Mouse (Mus musculus) megakaryocyte-erythroid progenitor cell, adult 5-6 weeks (primary cell): ENCODE measurements around the gene Iqce. TPM values are rescaled to one million over a fixed set of nuclear protein-coding genes. Genes with fewer than 3 reads are reported as not detected.
A peak's percentile ranks its signal among the peaks of the same experiment; 100 is the strongest.

ENCODE experiments used
- ATAC-seq: replicated peaks from 2 replicates; pipeline ENCODE4 v1.8.0; 2016; ENCODE audit warnings: mild to moderate bottlenecking, inconsistent platforms; ENCODE audit not compliant: severe bottlenecking, poor library complexity, low FRiP score, low TSS enrichment
- total RNA-seq, 2 experiments: library from RNA; stranded (forward) in 1 of 2; stranded (reverse) in 1 of 2; fragments of 200-1000, 215-1000 nt in 1 of 2; fragments of >200 nt in 1 of 2; fragmentation: Nextera tagmentation in 1 of 2; gene quantifications; 2 replicates each; pipeline ENCODE4 v1.2.3; 2014 to 2017

The Iqce gene
- total RNA-seq, 2 experiments from 2014 or later, result 5.6 to 24.6 TPM

GRCm38 (mm10) chr5:140644263-140644662 is 57.9 kb downstream of the Iqce start:
- no peak for ATAC-seq

- ATAC-seq, result no peak
These were observed 60.1 kb downstream of the Iqce start for GRCm38 (mm10) chr5:140642076-140642475.

DNA sequence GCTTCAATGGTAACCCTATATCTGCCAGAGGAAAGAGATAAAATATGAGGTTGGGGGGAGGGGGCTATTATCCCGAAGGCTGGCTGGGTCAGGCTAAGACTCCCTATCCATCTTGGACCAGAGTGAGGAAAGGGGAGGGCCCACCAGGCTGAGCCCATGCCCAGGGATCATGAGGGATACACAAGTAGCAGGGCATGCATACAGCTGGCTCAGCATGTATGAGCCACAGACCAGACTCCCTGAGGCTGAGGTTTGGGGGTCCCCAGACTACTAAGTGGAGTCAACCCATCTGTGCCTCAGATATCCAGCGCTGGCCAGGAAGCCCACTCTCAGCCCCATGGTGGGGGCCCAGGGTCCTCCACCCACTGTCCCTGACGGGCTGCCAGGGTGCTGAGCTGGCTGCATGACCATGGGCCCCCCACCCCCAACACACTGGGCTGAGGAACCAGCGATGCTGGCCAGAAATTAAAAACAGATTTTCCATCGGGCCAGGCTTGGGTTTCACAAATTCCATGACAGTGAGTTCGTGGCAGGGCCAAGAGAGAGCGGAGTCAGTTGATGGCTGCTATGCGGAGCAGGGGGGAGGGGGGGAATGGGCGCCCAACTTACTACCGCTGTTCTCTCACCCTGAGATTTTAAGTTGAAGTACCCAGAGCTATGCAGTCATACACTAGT is 60.8 kb downstream of the Iqce start:
- ATAC-seq, result no peak

GRCm38 (mm10) chr5:140640812-140641211 is 61.4 kb downstream of the Iqce start:
- ATAC-seq, result no peak

- no peak for ATAC-seq
These were observed 62.3 kb downstream of the Iqce start for GRCm38 (mm10) chr5:140639871-140640270.

- ATAC-seq, result no peak
These were observed 62.9 kb downstream of the Iqce start for GRCm38 (mm10) chr5:140639312-140639711.

GRCm38 (mm10) chr5:140638484-140638883 is 63.7 kb downstream of the Iqce start:
- ATAC-seq, result no peak

- no peak for ATAC-seq
These were observed 64.2 kb downstream of the Iqce start for GRCm38 (mm10) chr5:140637989-140638388.

- ATAC-seq, result no peak
These were observed 65.1 kb downstream of the Iqce start for GRCm38 (mm10) chr5:140637058-140637410.

GRCm38 (mm10) chr5:140636316-140637057 is 65.7 kb downstream of the Iqce start:
- no peak for ATAC-seq

GRCm38 (mm10) chr5:140634798-140635722 is 67.1 kb downstream of the Iqce start:
- ATAC-seq, result no peak

- no peak for ATAC-seq
These were observed 68.7 kb downstream of the Iqce start for GRCm38 (mm10) chr5:140633432-140633831.

DNA sequence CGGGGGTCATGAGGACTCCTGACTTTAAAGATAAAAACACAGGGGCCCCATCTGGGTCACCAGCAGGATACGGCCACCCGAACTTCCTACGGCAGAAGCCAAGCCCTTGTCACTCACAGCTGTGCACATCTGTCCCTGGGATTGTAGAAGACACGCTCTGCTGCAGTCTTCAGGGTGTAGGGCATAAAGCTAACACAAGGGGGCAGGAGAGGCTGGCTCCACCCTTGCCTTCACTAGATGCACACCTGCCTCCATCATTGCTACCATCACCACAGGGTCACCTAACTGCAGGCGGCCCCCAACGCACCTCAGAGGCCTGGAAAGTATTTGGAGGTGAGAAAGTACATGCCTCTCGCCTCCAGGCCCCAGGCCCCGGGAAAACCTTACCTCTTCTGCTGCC is 73.2 kb downstream of the Iqce start:
- peak; percentile 57 for ATAC-seq

GRCm38 (mm10) chr5:140627580-140627979 is 74.6 kb downstream of the Iqce start:
- no peak for ATAC-seq

GRCm38 (mm10) chr5:140624961-140625360 is 77.2 kb downstream of the Iqce start:
- ATAC-seq, result no peak

DNA sequence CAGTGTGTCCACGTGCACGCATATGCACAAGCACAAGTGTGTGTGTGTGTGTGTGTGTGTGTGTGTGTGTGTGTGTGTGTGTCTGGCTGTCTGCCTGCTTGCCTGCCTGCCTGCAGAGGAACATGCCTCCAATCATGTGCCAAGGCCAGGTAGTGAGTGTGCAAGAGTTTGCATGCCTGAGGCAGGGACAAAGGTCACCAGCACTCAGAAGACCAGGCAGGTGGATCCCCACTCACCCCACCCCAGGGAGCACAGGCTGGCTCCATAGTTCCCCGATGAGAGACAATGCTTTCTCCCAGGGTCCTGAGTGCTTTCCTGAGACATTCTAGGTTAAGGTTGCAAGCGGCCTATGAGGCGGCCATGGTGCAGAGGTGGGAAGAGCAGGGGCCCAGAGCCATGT is 77.9 kb downstream of the Iqce start:
- ATAC-seq, result no peak

DNA sequence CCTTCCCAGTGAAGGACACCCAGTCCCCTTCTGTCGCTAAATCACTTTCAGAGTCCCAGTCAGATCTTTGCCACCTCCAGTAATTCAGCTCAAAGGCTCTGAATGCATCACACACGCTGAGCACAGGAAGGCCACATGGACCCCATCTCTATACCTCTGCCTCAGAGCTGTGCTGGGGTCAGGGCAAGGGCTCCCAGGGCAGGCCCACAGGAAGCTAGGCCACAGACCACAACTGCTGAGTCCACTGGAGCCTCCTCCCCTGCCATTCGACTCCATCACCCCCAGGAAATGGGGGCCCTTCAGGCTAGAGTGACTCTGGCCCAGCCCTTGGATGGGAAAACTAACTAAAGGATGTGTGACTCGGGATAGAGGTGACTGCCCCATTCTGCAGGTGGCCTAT is 78.4 kb downstream of the Iqce start:
- ATAC-seq, result no peak

DNA sequence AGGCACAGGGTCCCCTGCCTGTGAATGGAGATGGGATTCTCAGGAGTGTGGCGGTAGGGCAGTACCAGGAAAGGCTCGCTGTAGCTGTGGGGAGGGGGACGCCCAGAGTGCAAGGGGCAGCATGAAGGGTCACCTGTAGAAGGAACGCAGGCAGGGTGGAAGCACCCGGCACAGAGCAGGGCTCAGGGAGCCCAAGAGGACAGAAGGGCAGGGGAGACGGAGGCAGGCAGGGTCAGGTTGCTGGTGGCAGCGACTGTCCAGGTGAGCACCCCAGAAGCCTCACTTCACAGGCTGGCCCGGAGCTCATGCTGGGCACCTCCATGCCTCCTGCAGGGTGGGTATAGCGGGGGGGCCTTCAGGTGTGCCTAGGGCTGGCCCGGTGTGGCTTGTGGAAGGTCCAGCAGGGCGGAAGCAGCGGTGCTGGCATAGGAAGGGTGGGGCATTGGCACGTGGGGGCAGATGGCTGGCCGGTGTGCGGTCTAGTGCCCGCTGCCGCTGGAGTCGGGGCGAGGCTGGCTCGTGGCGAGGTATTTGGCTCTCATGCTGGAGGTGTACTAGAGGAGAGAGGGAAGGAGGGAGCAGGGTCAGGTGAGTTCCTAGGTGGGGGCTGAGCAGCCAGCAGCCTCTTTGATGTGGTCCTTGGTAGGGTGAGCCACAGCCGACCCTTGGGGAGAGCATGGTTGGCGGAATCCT is 79.1 kb downstream of the Iqce start:
- ATAC-seq, result no peak

GRCm38 (mm10) chr5:140621517-140621916 is 80.7 kb downstream of the Iqce start:
- no peak for ATAC-seq

GRCm38 (mm10) chr5:140621092-140621491 is 81.1 kb downstream of the Iqce start:
- ATAC-seq, result no peak
